7 mouse cellular contexts compared by ENCODE assay signal in genomic region chrX:52912826-52913701, GRCm38 (mm10). TPM values are rescaled to one million over a fixed set of nuclear protein-coding genes. Genes with fewer than 3 reads are reported as not detected.
DNase-seq lines count a peak whose midpoint lies in the region; ATAC-seq and TF ChIP-seq lines count a peak whose summit lies in the region.

No protein-coding gene starts in this region.

- H3K9ac ChIP-seq in lung, embryonic 16.5 days (ENCODE audit: low read length) = peak overlapping the region; percentile 80
- peak overlapping the region; percentile 77 for H3K9ac ChIP-seq in forebrain, embryonic 16.5 days (replicated peaks; ENCODE audit: low read depth, low read length)
- H3K9ac ChIP-seq in limb, embryonic 12.5 days (replicated peaks) = peak overlapping the region; percentile 81

- WGBS in lung, embryonic 16.5 days = 16% methylated on average over 31 of the region's 31 CpGs
- WGBS in bone marrow, adult 2 months = 11% methylated on average over 31 of the region's 31 CpGs
- WGBS in forebrain, embryonic 16.5 days = 19% methylated on average over 31 of the region's 31 CpGs
- 17% methylated on average over 31 of the region's 31 CpGs for WGBS in limb, embryonic 12.5 days

- H3K27ac ChIP-seq in lung, embryonic 16.5 days (ENCODE audit: low read length) = peak overlapping the region; percentile 55; the same call in 1 of the 2 replicates
- peak overlapping the region; percentile 55 for H3K27ac ChIP-seq in bone marrow, adult 2 months (ENCODE audit: control insufficient read depth, insufficient read depth, low read depth, low read length, poor library complexity)
- H3K27ac ChIP-seq in forebrain, embryonic 16.5 days (ENCODE audit: low read length) = peak overlapping the region; percentile 98
- H3K27ac ChIP-seq in limb, embryonic 12.5 days = peak overlapping the region; percentile 95; the same call in 1 of the 2 replicates

- DNase-seq in lung, postnatal 36 days = no peak
- peak; percentile 11 for DNase-seq in retina, postnatal 1 day
- no peak for DNase-seq in gastrocnemius, postnatal 14 days

- H3K36me3 ChIP-seq in lung, embryonic 16.5 days (ENCODE audit: control insufficient read depth, insufficient read depth, low read length) = no peaks in the 10 kb centered on the region
- no peaks in the 10 kb centered on the region for H3K36me3 ChIP-seq in forebrain, embryonic 16.5 days (ENCODE audit: control insufficient read depth, insufficient read depth)
- H3K36me3 ChIP-seq in limb, embryonic 12.5 days = no peaks in the 10 kb centered on the region

- ATAC-seq in lung, embryonic 16.5 days (ENCODE audit: low read depth) = no peak
- no peak for ATAC-seq in forebrain, embryonic 16.5 days
- no peak for ATAC-seq in limb, embryonic 12.5 days (ENCODE audit: insufficient number of reproducible peaks, insufficient read depth, low FRiP score, low TSS enrichment, low read depth)

- H3K4me1 ChIP-seq in lung, embryonic 16.5 days (replicated peaks; ENCODE audit: control insufficient read depth, insufficient read depth, low read length) = no peaks in the 10 kb centered on the region
- no peaks in the 10 kb centered on the region for H3K4me1 ChIP-seq in bone marrow, adult 2 months (ENCODE audit: control insufficient read depth, insufficient read depth, low read length)
- H3K4me1 ChIP-seq in forebrain, embryonic 16.5 days (replicated peaks; ENCODE audit: control insufficient read depth, insufficient read depth, low read length) = peaks cover 2% of the 10 kb centered on the region
- H3K4me1 ChIP-seq in limb, embryonic 12.5 days (replicated peaks) = no peaks in the 10 kb centered on the region

- no peak for TF ChIP-seq POLR2A in bone marrow, adult 2 months (IDR thresholded peaks at IDR 0.05; ENCODE audit: borderline replicate concordance, control insufficient read depth, low read depth, low read length)

- H3K27me3 ChIP-seq in lung, embryonic 16.5 days (ENCODE audit: control insufficient read depth, insufficient read depth, low read depth, low read length) = no peaks in the 10 kb centered on the region
- H3K27me3 ChIP-seq in forebrain, embryonic 16.5 days (replicated peaks; ENCODE audit: control insufficient read depth, insufficient read depth, low read length) = no peaks in the 10 kb centered on the region
- no peaks in the 10 kb centered on the region for H3K27me3 ChIP-seq in limb, embryonic 12.5 days

- TF ChIP-seq CTCF in bone marrow, adult 2 months (IDR thresholded peaks at IDR 0.05; ENCODE audit: control insufficient read depth, insufficient read depth, low read length) = no peak

- intact Hi-C loops in gastrocnemius, postnatal 14 days (cut with DNase I; ENCODE audit: low total_unique reads) = no loop called here

- peak overlapping the region; percentile 51 for H3K4me2 ChIP-seq in lung, embryonic 16.5 days (ENCODE audit: low read depth, low read length)
- H3K4me2 ChIP-seq in forebrain, embryonic 16.5 days (ENCODE audit: low read length) = peak overlapping the region; percentile 55
- H3K4me2 ChIP-seq in limb, embryonic 12.5 days = peak overlapping the region; percentile 57

- H3K9me3 ChIP-seq in lung, embryonic 16.5 days (ENCODE audit: control insufficient read depth, low read length) = no peaks in the 10 kb centered on the region
- no peaks in the 10 kb centered on the region for H3K9me3 ChIP-seq in forebrain, embryonic 16.5 days (ENCODE audit: control insufficient read depth, low read length)
- no peaks in the 10 kb centered on the region for H3K9me3 ChIP-seq in limb, embryonic 12.5 days

- H3K4me3 ChIP-seq in lung, embryonic 16.5 days (ENCODE audit: low read length) = peak overlapping the region; percentile 72
- peak overlapping the region; percentile 83 for H3K4me3 ChIP-seq in bone marrow, adult 2 months (replicated peaks; ENCODE audit: control insufficient read depth, low read depth, low read length)
- H3K4me3 ChIP-seq in forebrain, embryonic 16.5 days (replicated peaks; ENCODE audit: low read length) = peak overlapping the region; percentile 62
- H3K4me3 ChIP-seq in limb, embryonic 12.5 days (replicated peaks) = peak overlapping the region; percentile 64

RNA-seq across cellular contexts. Expression of gene Phf6, which starts 1.0 kb away (rescaled TPM):
- polyA plus RNA-seq in lung, embryonic 16.5 days (2015; fragmentation: Nextera tagmentation; extraction: Ambion mirVana) = 33.6 and 37.4 TPM in 2 replicates
- polyA plus RNA-seq in bone marrow, adult 2 months (2011; ENCODE audit: insufficient read depth, insufficient read length, low replicate concordance, missing spikeins) = 7.0 TPM in 2 replicates
- polyA plus RNA-seq in forebrain, embryonic 16.5 days (2015; fragmentation: Nextera tagmentation; extraction: Ambion mirVana) = 97.6 and 116 TPM in 2 replicates
- 94.9 and 96.7 TPM in 2 replicates for polyA plus RNA-seq in limb, embryonic 12.5 days (2016; fragmentation: Nextera tagmentation; extraction: Ambion mirVana)
- 1 to 10 TPM; 2.7 to 4.1 TPM for total RNA-seq in gastrocnemius, postnatal 14 days (2021)
